Mouse (Mus musculus): ENCODE results near the gene Rdh5. TPM values are rescaled to one million over a fixed set of nuclear protein-coding genes. Genes with fewer than 3 reads are reported as not detected.

Rdh5 gene
- polyA plus RNA-seq, 1 experiment from 2014 or later = 12.1 TPM

DNA sequence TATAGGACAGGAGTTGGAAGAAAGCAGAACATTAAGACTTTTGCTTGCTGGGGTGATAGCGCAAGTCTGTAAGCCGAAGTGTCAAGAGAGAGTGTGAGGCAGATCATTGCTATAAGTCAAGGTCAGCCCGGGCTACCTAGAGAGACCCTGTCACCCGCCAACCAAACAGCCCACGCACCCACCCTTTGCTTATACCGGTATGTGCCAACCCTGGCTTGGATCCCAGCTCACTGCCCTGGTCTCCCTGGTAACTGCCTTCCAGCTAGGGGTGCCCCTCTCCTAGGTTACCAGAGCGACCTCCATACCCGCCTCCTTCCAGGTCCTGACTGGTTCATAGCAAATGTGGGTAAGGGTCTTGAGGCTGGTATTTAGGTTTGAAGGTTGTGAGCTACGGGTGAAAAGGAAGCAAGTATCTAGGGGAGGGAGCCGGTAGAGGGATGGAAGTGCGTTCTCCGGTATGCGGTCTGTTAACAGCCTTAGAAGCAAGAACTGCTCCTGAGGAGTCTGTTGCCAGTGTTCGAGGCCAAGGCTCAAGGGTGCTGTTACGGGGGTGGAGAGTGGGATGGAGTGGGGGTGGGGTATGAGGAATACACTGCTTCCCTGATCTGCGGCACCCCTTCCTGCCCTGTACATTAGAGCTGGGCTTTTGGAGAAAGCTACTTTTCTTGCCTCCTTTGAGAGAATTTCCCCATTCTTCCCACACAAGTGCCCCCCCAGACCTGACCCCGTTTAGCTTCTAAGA lies 26.6 kb downstream of the Rdh5 start:
- ATAC-seq (ENCODE audit: low FRiP score) = no peak
- H3K4me1 ChIP-seq (replicated peaks; ENCODE audit: control insufficient read depth, insufficient read depth, low read length) = no peaks in the 10 kb centered on the region
- no peaks in the 10 kb centered on the region for H3K36me3 ChIP-seq (ENCODE audit: control insufficient read depth, insufficient read depth, low read length)
- H3K9ac ChIP-seq (ENCODE audit: low read depth, low read length) = no peak overlapping the region
- H3K27ac ChIP-seq (ENCODE audit: low read depth, low read length) = no peak overlapping the region
- no peak for DNase-seq (ENCODE audit: low spot score)
- no peaks in the 10 kb centered on the region for H3K9me3 ChIP-seq (ENCODE audit: control insufficient read depth, low read length)
- WGBS = 5% methylated on average over 17 of the region's 17 CpGs
- H3K27me3 ChIP-seq (ENCODE audit: control insufficient read depth, insufficient read depth, low read length) = peaks cover 12% of the 10 kb centered on the region
- no peak overlapping the region for H3K4me2 ChIP-seq (replicated peaks; ENCODE audit: low read depth, low read length)
- no peak overlapping the region for H3K4me3 ChIP-seq (ENCODE audit: low read depth, low read length)

DNA sequence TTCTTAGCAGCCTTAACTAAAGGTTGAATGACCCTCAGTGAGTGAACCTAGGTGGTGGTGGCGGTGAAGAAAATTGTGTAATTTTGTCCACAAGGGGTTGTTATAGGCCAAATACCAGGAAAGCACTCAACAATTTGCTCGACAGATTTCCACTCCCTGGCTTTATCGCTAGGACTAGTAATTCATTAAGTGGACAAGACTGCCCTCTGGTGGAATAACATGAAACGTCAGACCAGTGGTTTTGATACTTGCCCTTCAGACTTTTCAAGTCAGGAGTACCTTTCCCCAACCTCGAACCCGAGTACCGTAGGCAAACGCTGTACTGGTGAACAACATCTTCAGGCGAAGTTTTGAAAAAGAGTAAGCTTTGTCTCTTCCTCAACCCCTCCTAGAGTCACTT lies 27.3 kb downstream of the Rdh5 start:
- DNase-seq (ENCODE audit: low spot score) (peak; percentile 92), ATAC-seq (ENCODE audit: low FRiP score) (no peak)
- H3K4me1 ChIP-seq (replicated peaks; ENCODE audit: control insufficient read depth, insufficient read depth, low read length) = 0 out of 2 replicates have a peak, but pooled peaks cover under 1% of the 10 kb centered on the region
- no peak overlapping the region for H3K27ac ChIP-seq (ENCODE audit: low read depth, low read length)
- no peaks in the 10 kb centered on the region for H3K9me3 ChIP-seq (ENCODE audit: control insufficient read depth, low read length)
- 0% methylated on average over 9 of the region's 9 CpGs for WGBS
- no peak overlapping the region for H3K4me3 ChIP-seq (ENCODE audit: low read depth, low read length)
- no peak overlapping the region for H3K9ac ChIP-seq (ENCODE audit: low read depth, low read length)
- no peak overlapping the region for H3K4me2 ChIP-seq (replicated peaks; ENCODE audit: low read depth, low read length)
- no peaks in the 10 kb centered on the region for H3K36me3 ChIP-seq (ENCODE audit: control insufficient read depth, insufficient read depth, low read length)
- H3K27me3 ChIP-seq (ENCODE audit: control insufficient read depth, insufficient read depth, low read length) = peaks cover 12% of the 10 kb centered on the region

DNA sequence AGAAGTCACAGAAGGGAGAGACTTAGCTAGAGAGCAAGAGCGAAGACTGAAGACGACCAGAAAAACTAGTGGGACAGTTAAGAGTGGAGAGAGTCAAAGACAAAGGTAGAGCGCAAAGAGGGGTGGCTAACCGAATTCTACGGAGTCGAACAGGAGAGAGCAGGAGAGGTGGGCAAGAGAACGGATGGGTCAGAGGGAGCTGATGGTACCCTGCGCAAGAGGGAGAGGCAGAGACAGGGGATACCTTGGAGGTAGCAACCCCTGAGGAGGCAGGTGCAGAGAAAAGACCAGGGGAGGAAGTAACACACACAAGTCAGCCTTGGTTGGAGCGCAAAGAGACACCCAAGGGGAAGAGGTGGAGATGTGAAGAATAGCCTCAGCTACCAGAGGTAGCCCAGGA lies 30.4 kb downstream of the Rdh5 start:
- 2% methylated on average over 9 of the region's 9 CpGs for WGBS
- H3K4me1 ChIP-seq (replicated peaks; ENCODE audit: control insufficient read depth, insufficient read depth, low read length) = 0 out of 2 replicates have a peak, but pooled peaks cover 5% of the 10 kb centered on the region

DNA sequence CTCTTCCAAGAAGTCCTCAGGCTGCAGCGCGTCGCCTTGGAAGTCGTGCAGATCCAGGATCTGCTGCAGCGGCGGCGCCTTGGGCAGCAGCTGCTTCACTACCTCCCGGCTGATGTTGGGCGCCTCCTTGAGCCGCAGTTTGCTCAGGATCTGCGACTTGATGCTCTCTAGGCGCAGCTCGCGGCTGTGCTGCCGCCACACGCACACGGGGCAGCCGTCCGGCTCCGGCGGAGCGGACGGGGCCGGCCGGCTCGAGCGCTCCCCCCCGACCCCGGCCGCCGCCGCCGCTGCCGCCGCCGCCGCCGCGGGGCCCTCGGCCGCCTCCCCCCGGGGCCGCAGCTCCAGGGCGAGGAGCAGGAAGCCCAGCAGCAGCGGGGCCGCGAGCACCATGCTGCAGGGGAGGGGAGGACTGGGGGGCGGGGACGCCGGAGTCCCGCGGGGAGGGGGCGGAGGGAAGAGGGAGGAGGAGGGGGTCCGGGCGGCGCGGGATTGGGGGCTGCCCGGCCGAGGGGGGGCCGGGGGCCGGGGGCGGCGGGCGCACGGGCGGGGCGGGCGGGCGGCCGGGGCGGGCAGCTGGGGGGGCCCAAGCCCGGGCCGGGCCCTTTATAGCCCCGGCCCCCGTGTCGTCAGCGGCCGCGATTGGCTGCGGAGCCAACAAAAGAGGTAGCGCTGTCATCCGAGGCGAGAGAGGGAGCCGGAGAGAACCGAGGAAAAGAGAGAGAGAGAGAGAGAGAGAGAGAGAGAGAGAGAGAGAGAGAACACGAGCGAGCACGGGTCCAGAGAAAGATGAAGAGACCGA lies 31.2 kb downstream of the Rdh5 start, which contains the start of gene Gdf11:
Gene Gdf11, minus strand, starts transcription at position 423 of the 799 bp plus-strand sequence.
- Histone ChIP-seq H3K27ac (ENCODE audit: low read depth, low read length) (peak within 1 kb of the TSS; percentile 86), H3K9ac (ENCODE audit: low read depth, low read length) (peak within 1 kb of the TSS; percentile 82), H3K27me3 (ENCODE audit: control insufficient read depth, insufficient read depth, low read length) (peaks cover 7% of the 10 kb centered on the region), H3K4me1 (replicated peaks; ENCODE audit: control insufficient read depth, insufficient read depth, low read length) (0 out of 2 replicates have a peak, but pooled peaks cover 5% of the 10 kb centered on the region), H3K36me3 (ENCODE audit: control insufficient read depth, insufficient read depth, low read length) (no peaks in the 10 kb centered on the region), H3K9me3 (ENCODE audit: control insufficient read depth, low read length) (no peaks in the 10 kb centered on the region), H3K4me2 (replicated peaks; ENCODE audit: low read depth, low read length) (peak within 1 kb of the TSS; percentile 87), H3K4me3 (ENCODE audit: low read depth, low read length) (peak within 1 kb of the TSS; percentile 80)
- DNase-seq (ENCODE audit: low spot score) (peak; percentile 87), ATAC-seq (ENCODE audit: low FRiP score) (peak; percentile 88)
- WGBS = 1% methylated on average over 49 of the region's 89 CpGs

More for the DNA sequence above, 30.4 kb downstream of the Rdh5 start:
- peak; percentile 10 for ATAC-seq (ENCODE audit: low FRiP score)
- H3K4me3 ChIP-seq (ENCODE audit: low read depth, low read length) = peak overlapping the region; percentile 80
- H3K27me3 ChIP-seq (ENCODE audit: control insufficient read depth, insufficient read depth, low read length) = peaks cover 12% of the 10 kb centered on the region
- no peaks in the 10 kb centered on the region for H3K9me3 ChIP-seq (ENCODE audit: control insufficient read depth, low read length)
- peak overlapping the region; percentile 87 for H3K4me2 ChIP-seq (replicated peaks; ENCODE audit: low read depth, low read length)
- H3K27ac ChIP-seq (ENCODE audit: low read depth, low read length) = peak overlapping the region; percentile 86
- no peak for DNase-seq (ENCODE audit: low spot score)
- peak overlapping the region; percentile 82 for H3K9ac ChIP-seq (ENCODE audit: low read depth, low read length)
- H3K36me3 ChIP-seq (ENCODE audit: control insufficient read depth, insufficient read depth, low read length) = no peaks in the 10 kb centered on the region

DNA sequence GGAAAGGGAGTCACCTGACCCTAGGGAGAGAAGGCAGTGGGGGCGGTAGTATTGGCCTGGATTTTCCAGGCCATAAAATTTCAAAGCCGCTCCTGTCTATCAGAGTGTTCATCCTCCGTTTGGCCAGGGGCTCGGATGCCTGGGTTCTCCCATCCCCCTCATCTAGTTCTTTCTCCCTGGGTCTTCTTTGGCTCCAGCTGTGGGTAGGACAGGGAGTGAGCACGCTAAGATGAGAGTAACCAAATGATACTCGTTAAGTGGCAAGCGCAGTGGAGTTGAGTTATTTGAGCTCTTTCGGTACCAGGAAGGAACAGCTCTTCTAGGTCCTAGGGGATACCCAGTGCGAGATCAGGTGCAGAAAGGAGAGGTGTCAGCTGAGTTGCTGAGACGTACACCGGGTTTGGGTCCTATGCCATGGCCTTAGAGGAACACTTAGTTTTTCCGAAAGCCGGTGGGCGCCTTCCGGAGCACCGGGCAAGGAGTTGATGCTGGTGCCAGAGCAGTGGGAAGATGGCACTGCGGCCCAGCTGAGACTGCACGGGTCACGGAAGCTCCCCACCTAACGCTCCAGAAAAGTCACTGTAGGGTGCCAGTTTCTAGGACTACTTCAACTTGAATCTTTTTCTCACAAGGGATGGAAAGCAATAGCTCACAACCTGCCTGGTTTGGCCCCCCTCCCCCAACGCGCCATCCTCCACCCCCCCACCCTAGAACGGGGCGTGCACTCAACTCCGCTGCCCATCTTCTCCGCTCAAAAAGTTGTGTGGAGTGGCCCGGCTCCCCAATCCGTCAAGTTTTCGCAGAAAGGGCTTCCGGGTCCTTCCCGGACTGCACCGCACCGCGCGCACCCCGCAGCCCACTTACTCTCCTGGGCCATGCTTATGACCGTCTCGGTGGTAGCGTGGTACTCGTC lies 32.0 kb downstream of the Rdh5 start:
- Histone ChIP-seq H3K9ac (ENCODE audit: low read depth, low read length) (peak overlapping the region; percentile 82), H3K9me3 (ENCODE audit: control insufficient read depth, low read length) (no peaks in the 10 kb centered on the region), H3K4me2 (replicated peaks; ENCODE audit: low read depth, low read length) (peak overlapping the region; percentile 87), H3K36me3 (ENCODE audit: control insufficient read depth, insufficient read depth, low read length) (no peaks in the 10 kb centered on the region), H3K4me3 (ENCODE audit: low read depth, low read length) (peak overlapping the region; percentile 80), H3K27ac (ENCODE audit: low read depth, low read length) (peak overlapping the region; percentile 86), H3K4me1 (replicated peaks; ENCODE audit: control insufficient read depth, insufficient read depth, low read length) (0 out of 2 replicates have a peak, but pooled peaks cover 5% of the 10 kb centered on the region), H3K27me3 (ENCODE audit: control insufficient read depth, insufficient read depth, low read length) (no peaks in the 10 kb centered on the region)
- ATAC-seq (ENCODE audit: low FRiP score) = peak; percentile 28; the same call in 1 of the 2 replicates
- WGBS = under 1% methylated on average over 40 of the region's 40 CpGs
- peak; percentile 47 for DNase-seq (ENCODE audit: low spot score)

DNA sequence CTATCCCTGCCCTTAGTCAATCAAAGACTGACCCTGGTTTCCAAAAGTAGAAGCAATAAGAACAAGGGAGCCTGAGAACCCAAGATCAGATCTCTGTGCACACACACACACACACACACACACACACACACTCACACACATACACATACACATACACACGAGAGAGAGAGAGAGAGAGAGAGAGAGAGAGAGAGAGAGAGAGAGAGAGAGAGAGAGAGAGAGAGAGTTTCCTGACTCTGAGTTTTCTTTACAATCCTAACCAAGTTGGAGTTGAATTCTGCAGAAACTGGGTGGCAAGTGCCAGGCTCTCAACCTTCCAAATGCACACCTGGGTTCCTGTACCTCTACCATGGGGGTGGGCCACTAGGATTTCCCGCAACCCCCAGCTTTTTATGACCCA lies 32.8 kb downstream of the Rdh5 start:
- Histone ChIP-seq H3K9ac (ENCODE audit: low read depth, low read length) (peak overlapping the region; percentile 82; the same call in 1 of the 2 replicates), H3K4me1 (replicated peaks; ENCODE audit: control insufficient read depth, insufficient read depth, low read length) (0 out of 2 replicates have a peak, but pooled peaks cover 5% of the 10 kb centered on the region), H3K9me3 (ENCODE audit: control insufficient read depth, low read length) (no peaks in the 10 kb centered on the region), H3K4me3 (ENCODE audit: low read depth, low read length) (peak overlapping the region; percentile 80), H3K27me3 (ENCODE audit: control insufficient read depth, insufficient read depth, low read length) (no peaks in the 10 kb centered on the region), H3K36me3 (ENCODE audit: control insufficient read depth, insufficient read depth, low read length) (no peaks in the 10 kb centered on the region), H3K4me2 (replicated peaks; ENCODE audit: low read depth, low read length) (peak overlapping the region; percentile 87), H3K27ac (ENCODE audit: low read depth, low read length) (peak overlapping the region; percentile 86)
- DNase-seq (ENCODE audit: low spot score) (no peak), ATAC-seq (ENCODE audit: low FRiP score) (no peak)
- WGBS = 19% methylated on average over 1 of the region's 2 CpGs

DNA sequence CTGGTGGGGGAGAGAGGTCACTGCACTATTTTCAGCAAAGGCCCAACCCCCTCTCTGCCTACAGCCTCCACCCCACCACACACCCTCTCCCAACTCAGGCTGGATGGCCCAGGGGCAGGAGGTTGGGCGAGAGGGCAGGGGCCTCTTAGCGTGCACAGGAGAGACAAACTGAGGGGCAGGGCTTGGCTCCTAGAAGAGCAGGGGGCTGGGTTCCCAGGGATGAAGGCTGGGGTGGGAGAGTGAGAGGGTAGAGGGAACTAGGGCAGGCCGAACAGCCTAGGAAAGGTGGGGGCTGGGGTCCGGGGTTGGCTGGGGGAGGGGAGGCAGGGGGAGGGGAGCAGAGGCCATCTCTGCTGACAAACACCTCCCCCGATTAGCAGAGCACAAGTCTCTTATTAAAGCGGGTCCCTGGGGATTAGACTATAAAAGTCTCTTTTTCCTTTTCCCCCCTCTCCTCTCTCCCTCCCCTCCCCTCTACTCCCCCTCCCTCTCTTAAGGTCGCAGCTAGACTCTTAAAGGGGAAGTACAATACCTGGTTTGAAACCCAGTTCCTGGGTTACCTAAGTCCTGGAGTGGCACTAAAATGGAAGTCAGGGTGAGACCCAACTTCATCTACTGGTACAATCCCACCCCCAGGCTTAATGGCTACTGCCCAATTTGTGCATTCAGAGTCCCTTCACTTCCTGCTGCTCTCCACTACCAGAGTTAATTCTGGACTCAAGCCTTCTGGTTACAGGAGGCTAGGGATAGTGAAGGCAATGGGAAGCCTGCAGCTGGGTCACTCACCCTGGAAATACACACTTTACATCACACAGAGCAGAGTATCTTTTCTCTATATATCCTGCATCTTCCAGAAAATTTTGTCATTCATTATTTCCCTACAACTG lies 33.5 kb downstream of the Rdh5 start:
- Histone ChIP-seq H3K27me3 (ENCODE audit: control insufficient read depth, insufficient read depth, low read length) (no peaks in the 10 kb centered on the region), H3K4me1 (replicated peaks; ENCODE audit: control insufficient read depth, insufficient read depth, low read length) (0 out of 2 replicates have a peak, but pooled peaks cover 5% of the 10 kb centered on the region), H3K9me3 (ENCODE audit: control insufficient read depth, low read length) (no peaks in the 10 kb centered on the region), H3K36me3 (ENCODE audit: control insufficient read depth, insufficient read depth, low read length) (no peaks in the 10 kb centered on the region), H3K27ac (ENCODE audit: low read depth, low read length) (peak overlapping the region; percentile 86), H3K4me2 (replicated peaks; ENCODE audit: low read depth, low read length) (peak overlapping the region; percentile 87), H3K4me3 (ENCODE audit: low read depth, low read length) (peak overlapping the region; percentile 80), H3K9ac (ENCODE audit: low read depth, low read length) (peak overlapping the region; percentile 33)
- ATAC-seq (ENCODE audit: low FRiP score) = peak; percentile 72
- WGBS = 0% methylated on average over 2 of the region's 7 CpGs
- DNase-seq (ENCODE audit: low spot score) = peak; percentile 78

Measured in hindbrain, embryonic 11.5 days (tissue).